Mouse (Mus musculus): ENCODE results near the gene Gm9040.
"Not testable (repeated sequence)": the region's sequence is repeated elsewhere in the genome, so short reads cannot be mapped to it uniquely, and the experiment has no call there.

- not testable (repeated sequence) for TF ChIP-seq POLR2A (IDR thresholded peaks at IDR 0.05; ENCODE audit: borderline replicate concordance, insufficient read depth, low read length); CTCF (IDR thresholded peaks at IDR 0.05; ENCODE audit: borderline replicate concordance, insufficient read depth, low read depth, low read length)
These were observed 44.2 kb downstream of the Gm9040 start for GRCm38 (mm10) chr10:118282565-118282964.

All from cerebellum, adult 2 months (tissue).